Mouse (Mus musculus) hindlimb bud, embryonic 11.5 days (tissue): Measurements from ENCODE around the gene Speer4a.
"Not testable (repeated sequence)": the region's sequence is repeated elsewhere in the genome, so short reads cannot be mapped to it uniquely, and the experiment has no call there.

Source experiments
- DNase-seq: peaks from one replicate; pipeline ENCODE4 v3.0.0-alpha.2; 2012; ENCODE audit warnings: low read depth, low spot score; ENCODE audit errors: extremely low spot score

The Speer4a gene

GRCm38 (mm10) chr5:26039458-26039857 lies at the start of gene Speer4a:
Gene Speer4a (minus strand): TSS chr5:26039558.
- DNase-seq, result not testable (repeated sequence)

DNA sequence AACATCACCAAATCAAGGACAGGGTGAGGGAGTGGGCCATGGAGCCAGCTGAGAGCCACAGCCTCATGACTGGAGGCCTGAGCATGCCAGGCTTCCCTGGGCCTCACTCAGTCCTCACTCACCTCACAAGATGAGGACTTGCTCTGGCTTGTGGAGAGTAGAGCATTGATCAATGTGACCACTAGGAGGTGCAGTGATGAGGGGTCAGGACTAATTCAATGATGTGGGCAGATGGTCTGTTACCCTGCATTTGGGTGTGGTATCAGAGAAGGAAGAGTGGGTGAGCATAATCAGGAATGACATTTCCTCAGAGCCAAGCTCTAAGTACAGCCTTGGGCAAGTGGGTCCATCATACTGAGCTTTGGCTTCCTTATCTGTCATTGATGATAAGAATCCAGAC lies 39.7 kb upstream of the Speer4a start:
- not testable (repeated sequence) for DNase-seq

GRCm38 (mm10) chr5:26070716-26071115 lies 31.4 kb upstream of the Speer4a start:
- no peak for DNase-seq

DNA sequence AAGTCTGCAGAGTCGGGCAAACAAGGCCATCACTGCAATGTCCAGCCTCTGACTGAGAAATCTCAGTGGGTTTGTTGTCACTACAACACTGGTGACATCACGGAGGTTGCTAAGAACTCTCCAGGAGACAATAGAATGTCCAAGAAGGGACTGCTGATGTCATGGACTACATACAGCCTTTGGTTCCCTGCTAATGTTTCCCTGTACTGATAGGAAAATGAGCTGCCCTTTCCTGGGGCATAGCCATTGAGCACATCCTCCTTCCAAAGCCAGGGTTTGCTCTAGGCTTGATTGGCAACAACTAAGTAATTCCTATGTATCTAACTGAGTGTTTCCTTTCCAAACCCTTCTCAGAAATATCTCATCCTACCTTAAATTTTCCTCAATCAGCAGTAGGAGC lies 19.1 kb upstream of the Speer4a start, which contains the start of gene Gm7347:
TSS of gene Gm7347 (minus strand) at position 101 of the 400 bp plus-strand sequence.
- not testable (repeated sequence) for DNase-seq

- DNase-seq, result not testable (repeated sequence)
Observed at GRCm38 (mm10) chr5:26022816-26023215, 16.5 kb downstream of the Speer4a start, which contains the start of gene Gm5862. Gene Gm5862 (minus strand): TSS chr5:26022916.

- not testable (repeated sequence) for DNase-seq
Observed at GRCm38 (mm10) chr5:26007697-26008096, 31.7 kb downstream of the Speer4a start.

DNA sequence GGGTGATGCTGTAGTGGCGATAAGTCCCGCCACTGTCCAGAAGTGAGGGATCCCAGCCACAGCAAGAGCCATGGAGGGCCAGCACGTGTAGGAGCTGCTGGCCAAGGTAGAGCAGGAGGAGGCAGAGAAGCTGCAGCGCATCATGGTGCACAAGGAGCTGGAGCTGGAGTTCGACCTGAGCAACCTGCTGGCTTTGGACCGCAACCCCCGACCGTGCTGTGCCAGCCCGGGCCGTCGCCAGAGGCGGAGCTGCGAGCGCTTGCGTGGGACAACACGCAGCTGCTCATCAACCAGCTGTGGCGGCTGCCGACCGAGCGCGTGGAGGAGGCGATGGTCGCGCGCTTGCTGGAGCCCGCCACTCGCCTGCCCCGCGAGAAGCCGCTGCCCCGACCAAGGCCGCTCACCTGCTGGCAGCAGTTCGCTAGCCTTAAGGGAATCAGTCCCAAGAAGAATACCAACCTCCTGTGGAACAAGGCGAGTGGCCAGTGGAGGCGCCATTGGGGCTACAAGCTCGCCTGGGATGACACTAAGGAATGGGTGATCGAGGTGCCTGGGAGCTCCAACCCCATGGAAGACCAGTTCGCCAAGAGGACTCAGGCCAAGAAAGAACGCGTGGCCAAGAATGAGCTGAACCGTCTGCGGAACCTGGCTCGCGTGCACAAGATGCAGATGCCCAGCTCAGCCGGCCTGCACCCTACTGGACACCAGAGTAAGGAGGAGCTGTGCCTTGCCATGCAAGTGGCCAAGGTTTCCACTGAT lies 32.2 kb downstream of the Speer4a start:
- DNase-seq, result not testable (repeated sequence)

GRCm38 (mm10) chr5:26004698-26005097 lies 34.7 kb downstream of the Speer4a start, which contains the start of gene Gm1979:
Gene Gm1979 (minus strand): TSS chr5:26004798.
- DNase-seq, result not testable (repeated sequence)

DNA sequence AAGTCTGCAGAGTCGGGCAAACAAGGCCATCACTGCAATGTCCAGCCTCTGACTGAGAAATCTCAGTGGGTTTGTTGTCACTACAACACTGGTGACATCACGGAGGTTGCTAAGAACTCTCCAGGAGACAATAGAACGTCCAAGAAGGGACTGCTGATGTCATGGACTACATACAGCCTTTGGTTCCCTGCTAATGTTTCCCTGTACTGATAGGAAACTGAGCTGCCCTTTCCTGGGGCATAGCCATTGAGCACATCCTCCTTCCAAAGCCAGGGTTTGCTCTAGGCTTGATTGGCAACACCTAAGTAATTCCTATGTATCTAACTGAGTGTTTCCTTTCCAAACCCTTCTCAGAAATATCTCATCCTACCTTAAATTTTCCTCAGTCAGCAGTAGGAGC lies 50.8 kb downstream of the Speer4a start, which contains the start of gene Gm21698:
TSS of gene Gm21698 (minus strand) at position 101 of the 400 bp plus-strand sequence.
- DNase-seq, result not testable (repeated sequence)
